Mouse (Mus musculus) ES-CJ7 (cell line): ENCODE measurements around the gene Arhgap29.

Source experiments
- DNase-seq: peaks from one replicate; pipeline ENCODE4 v3.0.0; 2011; ENCODE audit warnings: low read depth, low spot score

Gene Arhgap29

GRCm38 (mm10) chr3:121952041-121952591 lies at the start of gene Arhgap29:
Arhgap29 (plus strand) TSS chr3:121952541.
- no peak for DNase-seq

DNA sequence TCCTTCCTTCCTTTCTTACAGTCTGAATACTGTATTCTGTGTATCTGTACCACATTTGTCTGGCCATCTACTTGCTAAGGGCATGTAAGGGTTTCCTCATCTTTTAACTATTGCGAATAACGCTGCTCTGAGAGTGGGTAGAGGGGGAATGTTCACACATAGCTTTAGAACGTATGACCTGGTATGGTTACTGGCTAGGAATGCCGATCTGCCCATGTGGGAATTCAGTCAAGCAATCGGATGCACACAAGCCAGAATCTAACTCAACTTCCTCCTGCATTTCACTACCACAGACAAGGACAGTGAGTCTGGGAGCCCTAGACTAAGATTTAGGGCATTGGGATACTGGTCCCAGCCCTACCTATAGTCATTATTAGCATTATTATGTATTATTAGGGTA lies 49.6 kb upstream of the Arhgap29 start:
- DNase-seq = no peak

- no peak for DNase-seq
Observed at GRCm38 (mm10) chr3:121903286-121903685, 49.1 kb upstream of the Arhgap29 start.

GRCm38 (mm10) chr3:121903695-121904094 lies 48.6 kb upstream of the Arhgap29 start:
- no peak for DNase-seq

GRCm38 (mm10) chr3:121904476-121904875 lies 47.9 kb upstream of the Arhgap29 start:
- no peak for DNase-seq

DNA sequence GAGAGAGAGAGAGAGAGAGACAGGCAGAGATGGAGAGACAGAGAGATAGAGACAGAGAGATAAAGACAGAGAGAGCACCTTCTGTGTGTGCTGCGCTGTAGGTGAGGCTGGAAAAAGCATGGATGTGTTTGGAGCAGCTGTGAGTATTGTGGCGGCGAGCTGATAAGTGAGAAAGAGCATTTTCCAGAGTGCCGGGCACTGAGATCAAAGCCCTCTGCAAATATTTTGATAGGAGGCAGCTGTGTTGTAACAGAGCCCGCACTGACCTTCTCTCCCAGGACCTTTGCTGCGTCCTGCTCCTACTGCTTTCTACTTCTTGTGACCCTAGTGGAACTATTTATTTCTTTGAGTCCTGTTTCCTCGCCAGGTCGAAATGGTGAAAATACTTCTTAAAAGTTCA lies 45.7 kb upstream of the Arhgap29 start:
- no peak for DNase-seq

GRCm38 (mm10) chr3:121909155-121909554 lies 43.2 kb upstream of the Arhgap29 start:
- no peak for DNase-seq

DNA sequence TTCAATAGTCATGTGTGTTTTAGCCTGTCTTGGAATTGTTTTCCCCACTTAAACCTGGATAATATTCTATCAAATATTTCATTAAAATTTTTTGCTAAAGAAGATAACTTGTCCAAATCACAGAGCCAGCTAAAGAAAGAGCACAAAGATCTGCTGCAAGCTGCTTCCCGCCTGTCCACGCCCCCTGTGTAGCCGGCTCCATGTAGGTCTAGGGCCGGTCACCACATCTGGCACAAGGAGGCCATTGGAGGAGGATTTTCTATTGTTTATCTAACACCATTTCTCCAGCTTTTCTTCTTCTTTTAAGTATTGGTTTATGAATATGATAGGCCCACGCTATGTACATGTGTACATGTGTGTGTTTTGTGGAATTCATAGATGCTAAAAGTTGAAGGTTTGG lies 38.9 kb upstream of the Arhgap29 start:
- no peak for DNase-seq

DNA sequence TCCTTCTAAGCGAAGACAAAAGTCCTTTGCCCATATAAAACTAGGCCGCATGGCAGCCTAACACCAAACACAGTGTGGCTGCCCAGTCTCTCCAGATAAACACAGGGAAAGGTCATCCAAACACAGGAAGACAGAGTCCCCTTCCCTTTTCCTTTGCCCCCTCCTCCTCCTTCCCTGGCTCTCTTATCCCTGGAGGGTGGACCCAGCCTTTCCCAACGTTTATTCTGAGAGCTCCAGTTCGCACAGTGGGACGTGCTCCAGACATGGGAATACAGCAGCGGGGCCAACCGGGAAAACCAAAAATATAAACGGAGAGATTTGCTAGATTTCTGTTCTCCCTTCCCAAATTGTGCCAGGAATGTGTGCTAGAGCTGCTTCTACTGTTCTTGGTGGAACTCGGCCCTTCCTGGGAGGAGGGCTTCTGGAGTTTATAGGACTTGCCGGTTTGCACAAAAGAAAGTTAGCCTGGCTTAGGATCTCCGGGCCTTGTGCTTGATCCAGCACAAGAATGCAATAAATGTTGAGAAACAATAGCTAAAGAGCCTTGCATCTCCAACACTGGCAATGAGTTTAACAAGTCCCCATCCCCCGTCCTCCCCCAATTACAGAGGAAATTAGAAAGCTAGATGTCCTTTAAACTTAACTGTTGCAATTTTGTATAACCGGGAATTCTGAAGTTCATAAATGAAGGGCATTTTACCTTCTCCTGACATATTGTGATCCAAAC lies 37.7 kb upstream of the Arhgap29 start:
- DNase-seq = peak; percentile 8

- no peak for DNase-seq
Observed at GRCm38 (mm10) chr3:121915191-121915590, 37.1 kb upstream of the Arhgap29 start.

DNA sequence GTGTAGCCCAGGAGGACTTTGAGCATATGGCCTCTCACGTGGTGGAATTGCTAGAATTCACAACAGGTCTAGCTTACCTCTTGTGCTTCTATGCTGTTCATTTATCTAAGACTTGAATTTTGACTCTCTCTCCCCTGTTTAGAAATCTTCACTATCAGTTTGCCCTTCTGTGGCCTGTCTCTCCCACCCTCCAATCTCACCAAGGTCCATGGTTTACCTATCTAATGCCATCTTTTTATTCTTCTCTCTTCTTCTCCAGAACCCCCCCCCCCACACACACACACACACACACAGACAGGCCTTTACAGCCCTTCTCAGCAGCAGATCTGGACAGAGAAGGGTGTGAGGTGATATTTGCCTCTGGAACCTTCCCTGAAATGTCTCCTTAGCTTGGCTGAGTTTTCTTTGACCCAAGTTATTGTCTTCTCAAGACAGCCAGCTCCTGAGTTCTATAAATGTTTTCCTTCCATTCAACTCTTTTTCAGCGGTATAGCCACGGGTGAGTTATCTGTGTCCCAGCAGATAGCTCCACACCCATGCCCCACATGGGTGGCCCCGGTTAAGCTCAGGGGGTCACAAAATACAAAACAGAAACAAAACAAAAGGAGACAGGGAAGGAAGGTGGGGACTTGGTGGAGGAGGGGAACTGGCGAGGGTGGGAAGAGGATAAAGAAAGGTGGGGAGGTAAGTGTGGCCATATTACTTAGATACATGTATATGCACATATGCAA lies 35.4 kb upstream of the Arhgap29 start:
- DNase-seq = no peak

- DNase-seq = no peak
Observed at GRCm38 (mm10) chr3:121917658-121918057, 34.7 kb upstream of the Arhgap29 start.

- no peak for DNase-seq
Observed at GRCm38 (mm10) chr3:121919961-121920360, 32.4 kb upstream of the Arhgap29 start.

GRCm38 (mm10) chr3:121920769-121921168 lies 31.6 kb upstream of the Arhgap29 start:
- no peak for DNase-seq

DNA sequence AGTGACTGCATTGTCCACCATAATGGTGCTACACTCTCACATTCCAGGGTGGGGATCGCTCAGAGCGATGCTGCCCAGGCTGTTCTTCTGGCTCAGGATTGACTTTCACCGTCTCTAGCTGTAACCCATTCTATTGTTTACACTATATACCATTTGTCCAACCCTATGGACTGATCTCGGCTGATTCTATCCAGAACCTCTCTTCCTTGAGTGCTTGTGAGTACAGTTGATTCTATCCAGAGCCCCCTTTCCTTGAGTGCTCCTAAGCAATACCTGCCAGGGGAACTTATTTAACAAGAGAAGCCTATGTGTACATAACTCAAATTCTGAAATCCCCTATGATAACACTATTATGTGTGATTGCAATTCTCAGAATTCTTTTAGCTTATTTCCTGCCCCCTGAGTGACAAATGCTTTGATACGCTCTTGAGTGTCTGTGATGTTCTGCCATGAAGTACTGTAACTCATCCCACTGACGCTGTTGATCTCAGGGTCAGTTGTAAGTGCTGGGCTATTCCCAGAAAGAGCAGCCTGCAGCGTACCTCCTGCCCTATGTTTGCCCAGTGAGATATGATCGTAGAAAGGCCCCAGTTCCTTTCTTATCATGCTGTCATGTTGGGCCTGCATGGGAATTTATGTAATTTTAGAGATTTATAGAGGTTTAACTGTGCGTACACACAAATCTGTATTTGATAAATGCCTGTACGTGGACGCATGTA lies 27.4 kb upstream of the Arhgap29 start:
- no peak for DNase-seq

DNA sequence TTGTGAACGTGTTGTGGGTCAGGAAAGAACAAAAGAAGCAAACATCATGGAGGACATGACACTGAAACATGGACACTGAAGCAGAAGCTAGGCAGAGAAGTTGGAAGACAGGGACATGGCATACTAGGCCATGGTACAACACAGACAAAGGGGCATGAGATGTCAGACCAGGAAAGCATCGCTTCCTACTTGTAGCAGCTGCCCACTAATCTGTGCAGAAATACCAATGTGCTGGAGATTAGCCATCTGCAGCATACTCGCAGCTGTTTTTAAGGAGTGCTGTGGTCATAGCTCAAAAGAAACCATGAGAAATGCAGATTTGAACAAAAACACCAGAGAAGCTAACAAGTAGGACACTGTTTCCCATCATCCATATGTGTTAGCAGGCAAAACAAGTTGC lies 24.7 kb upstream of the Arhgap29 start:
- no peak for DNase-seq

DNA sequence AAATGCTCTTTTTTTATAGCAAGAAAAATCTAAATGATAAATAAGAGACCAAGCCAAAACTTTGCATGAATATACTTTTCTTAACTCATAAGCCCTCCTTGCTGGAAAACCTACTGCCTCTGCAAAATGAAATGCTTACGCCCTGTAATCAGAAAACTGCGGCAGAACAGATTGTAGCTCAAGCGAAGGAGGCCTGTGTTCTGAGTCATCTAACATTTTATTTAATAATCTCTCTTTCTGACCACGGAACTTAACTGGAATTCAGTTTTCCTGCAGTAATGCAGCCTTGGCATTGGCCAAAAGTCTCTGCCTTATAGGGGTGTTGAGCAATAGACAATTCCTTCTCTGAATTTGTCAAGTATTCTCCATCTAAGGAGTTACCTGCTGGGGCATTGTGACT lies 19.5 kb upstream of the Arhgap29 start:
- no peak for DNase-seq

GRCm38 (mm10) chr3:121936241-121936640 lies 16.1 kb upstream of the Arhgap29 start:
- DNase-seq = no peak

GRCm38 (mm10) chr3:121937036-121937435 lies 15.3 kb upstream of the Arhgap29 start:
- DNase-seq = no peak

GRCm38 (mm10) chr3:121939658-121940057 lies 12.7 kb upstream of the Arhgap29 start:
- DNase-seq = no peak

- no peak for DNase-seq
Observed at GRCm38 (mm10) chr3:121940094-121940889, 12.0 kb upstream of the Arhgap29 start.
